Mouse (Mus musculus) lung, adult 2 months (tissue): ENCODE measurements around the gene Mrtfa. TPM values are rescaled to one million over a fixed set of nuclear protein-coding genes. Genes with fewer than 3 reads are reported as not detected.

Experiments
- DNase-seq: peaks from one replicate; pipeline ENCODE4 v3.0.0; 2022
- H3K4me1 ChIP-seq: fragments of 200-500 bp; 2 replicates; pipeline ENCODE4 v1.6.1; 2011; ENCODE audit warnings: low read length; ENCODE audit not compliant: control insufficient read depth, insufficient read depth
- H3K4me3 ChIP-seq: fragments of 200-500 bp; replicated peaks from 2 replicates; pipeline ENCODE3; 2011; ENCODE audit warnings: low read depth, mild to moderate bottlenecking, control low read depth, low read length; ENCODE audit errors: extremely low read depth
- CTCF ChIP-seq: fragments of 200-500 bp; IDR thresholded peaks from 2 replicates; pipeline ENCODE4 v1.5.1; 2011; ENCODE audit warnings: mild to moderate bottlenecking, low read length, control low read depth; ENCODE audit not compliant: insufficient read depth
- POLR2A ChIP-seq: fragments of 200-500 bp; IDR thresholded peaks from 2 replicates; pipeline ENCODE4 v1.6.1; 2011; ENCODE audit warnings: low read depth, mild to moderate bottlenecking, control low read depth, low read length, borderline replicate concordance; ENCODE audit errors: extremely low read depth
- WGBS: fragments of 180-500 bp; shearing (Covaris S2); methylation state at CpG from one replicate; pipeline ENCODE4 v1.1.7; 2018; 5-methylcytosine and 5-hydroxymethylcytosine counted together
- polyA plus RNA-seq: library from polyadenylated mRNA; depleted of rRNA; stranded (reverse); fragments of >200 nt; gene quantifications from 2 replicates; pipeline ENCODE4 v1.2.3, GENCODE M21; 2012

Gene Mrtfa
- polyA plus RNA-seq, 1 experiment = 39.0 TPM

- no peak for TF ChIP-seq POLR2A
- no peak for TF ChIP-seq CTCF
- 30% methylated on average over 3 of the region's 3 CpGs for WGBS
These were observed 29.0 kb downstream of the Mrtfa start for GRCm38 (mm10) chr15:81161571-81161970.

GRCm38 (mm10) chr15:81160677-81161076, 29.9 kb downstream of the Mrtfa start:
- DNase-seq = no peak
- 74% methylated on average over 4 of the region's 4 CpGs for WGBS
- H3K4me3 ChIP-seq = no peak overlapping the region
- TF ChIP-seq POLR2A (no peak), CTCF (no peak)
- peaks cover 11% of the 10 kb centered on the region; the same call in 1 of the 2 replicates for H3K4me1 ChIP-seq

More at GRCm38 (mm10) chr15:81161571-81161970, 29.0 kb downstream of the Mrtfa start:
- Histone ChIP-seq H3K4me3 (no peak overlapping the region), H3K4me1 (peaks cover 8% of the 10 kb centered on the region; the same call in 1 of the 2 replicates)
- DNase-seq = no peak

GRCm38 (mm10) chr15:81159212-81159611, 31.3 kb downstream of the Mrtfa start:
- WGBS = 74% methylated on average over 7 of the region's 7 CpGs
- no peak for DNase-seq
- TF ChIP-seq POLR2A (no peak), CTCF (no peak)
- Histone ChIP-seq H3K4me3 (no peak overlapping the region), H3K4me1 (peaks cover 12% of the 10 kb centered on the region)

GRCm38 (mm10) chr15:81158517-81159120, 31.9 kb downstream of the Mrtfa start:
- WGBS = 69% methylated on average over 7 of the region's 7 CpGs
- no peak overlapping the region for H3K4me3 ChIP-seq
- TF ChIP-seq POLR2A = no peak
- peak; percentile 36; the same call in 1 of the 2 replicates for TF ChIP-seq CTCF
- H3K4me1 ChIP-seq = peaks cover 12% of the 10 kb centered on the region
- no peak for DNase-seq

GRCm38 (mm10) chr15:81156453-81156852, 34.1 kb downstream of the Mrtfa start:
- 85% methylated on average over 2 of the region's 2 CpGs for WGBS
- Histone ChIP-seq H3K4me1 (peaks cover 8% of the 10 kb centered on the region), H3K4me3 (no peak overlapping the region)
- no peak for DNase-seq
- TF ChIP-seq CTCF = no peak
- TF ChIP-seq POLR2A = no peak

GRCm38 (mm10) chr15:81155845-81156244, 34.7 kb downstream of the Mrtfa start:
- TF ChIP-seq POLR2A (no peak), CTCF (no peak)
- H3K4me3 ChIP-seq = no peak overlapping the region
- H3K4me1 ChIP-seq = peaks cover 6% of the 10 kb centered on the region
- no peak for DNase-seq
- 90% methylated on average over 3 of the region's 3 CpGs for WGBS

- Histone ChIP-seq H3K4me3 (no peak overlapping the region), H3K4me1 (peaks cover 6% of the 10 kb centered on the region)
- DNase-seq = no peak
- 45% methylated on average over 2 of the region's 2 CpGs for WGBS
- TF ChIP-seq CTCF (no peak), POLR2A (no peak)
These were observed 35.5 kb downstream of the Mrtfa start for GRCm38 (mm10) chr15:81154846-81155624.

GRCm38 (mm10) chr15:81141956-81142576, 48.5 kb downstream of the Mrtfa start:
- H3K4me1 ChIP-seq = peaks cover 2% of the 10 kb centered on the region; the same call in 1 of the 2 replicates
- 76% methylated on average over 11 of the region's 11 CpGs for WGBS
- no peak overlapping the region for H3K4me3 ChIP-seq
- TF ChIP-seq POLR2A (no peak), CTCF (no peak)
- no peak for DNase-seq

- DNase-seq = no peak
These were observed 50.6 kb downstream of the Mrtfa start for GRCm38 (mm10) chr15:81140004-81140403.

More at GRCm38 (mm10) chr15:81140004-81140403, 50.6 kb downstream of the Mrtfa start:
- WGBS = 89% methylated on average over 5 of the region's 5 CpGs
- no peak overlapping the region for H3K4me3 ChIP-seq
- TF ChIP-seq POLR2A = no peak
- no peak for TF ChIP-seq CTCF
- peaks cover 2% of the 10 kb centered on the region; the same call in 1 of the 2 replicates for H3K4me1 ChIP-seq
